Mouse (Mus musculus): ENCODE results near the gene Rhoh.

GRCm38 (mm10) chr5:65895121-65895692 lies 34.2 kb downstream of the Rhoh start:
- no peak for TF ChIP-seq POLR2A (IDR thresholded peaks at IDR 0.05; ENCODE audit: borderline replicate concordance, extremely low read depth, low read depth, low read length)
- no peak for TF ChIP-seq CTCF (IDR thresholded peaks at IDR 0.05; ENCODE audit: insufficient read depth, low read length)

Data from lung, adult 2 months (tissue).